Mouse (Mus musculus) lung, adult 10 weeks (tissue): ENCODE results near the gene Stat4. TPM values are rescaled to one million over a fixed set of nuclear protein-coding genes. Genes with fewer than 3 reads are reported as not detected.

ENCODE experiments used
- polyA plus RNA-seq: library from polyadenylated mRNA; stranded (reverse); fragments of 350-450 nt; fragmentation: Illumina TruSeq; extraction: RNeasy Lipid Tissue Mini Kit (QIAGEN cat#74804); gene quantifications from one replicate; pipeline ENCODE4 v1.2.3, GENCODE M21; 2014; ENCODE audit warnings: low read depth, low replicate concordance; ENCODE audit not compliant: insufficient read depth

The Stat4 gene
- 5.0 TPM for polyA plus RNA-seq

DNA sequence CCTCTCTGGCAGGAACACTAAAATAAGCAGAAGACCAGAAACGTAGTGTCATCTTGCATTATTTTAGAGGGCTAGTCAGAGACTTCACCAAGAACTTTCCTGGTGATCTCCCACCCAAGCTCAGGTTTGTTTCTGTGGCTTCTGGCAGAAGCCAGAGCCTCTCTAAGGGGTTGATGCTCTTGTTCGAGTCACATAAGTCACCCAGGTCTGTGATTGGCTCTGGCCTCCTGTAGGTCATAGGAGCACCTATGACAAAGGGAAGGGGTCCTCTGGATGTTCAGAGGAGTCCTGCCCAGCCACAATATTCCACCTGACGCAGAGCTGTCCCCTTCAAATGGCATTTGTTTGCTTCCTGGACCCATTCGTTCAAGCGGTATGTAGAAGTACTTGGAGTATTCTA lies at the start of gene Stat4:
Gene Stat4, plus strand, starts transcription at position 301 of the 400 bp plus-strand sequence.

DNA sequence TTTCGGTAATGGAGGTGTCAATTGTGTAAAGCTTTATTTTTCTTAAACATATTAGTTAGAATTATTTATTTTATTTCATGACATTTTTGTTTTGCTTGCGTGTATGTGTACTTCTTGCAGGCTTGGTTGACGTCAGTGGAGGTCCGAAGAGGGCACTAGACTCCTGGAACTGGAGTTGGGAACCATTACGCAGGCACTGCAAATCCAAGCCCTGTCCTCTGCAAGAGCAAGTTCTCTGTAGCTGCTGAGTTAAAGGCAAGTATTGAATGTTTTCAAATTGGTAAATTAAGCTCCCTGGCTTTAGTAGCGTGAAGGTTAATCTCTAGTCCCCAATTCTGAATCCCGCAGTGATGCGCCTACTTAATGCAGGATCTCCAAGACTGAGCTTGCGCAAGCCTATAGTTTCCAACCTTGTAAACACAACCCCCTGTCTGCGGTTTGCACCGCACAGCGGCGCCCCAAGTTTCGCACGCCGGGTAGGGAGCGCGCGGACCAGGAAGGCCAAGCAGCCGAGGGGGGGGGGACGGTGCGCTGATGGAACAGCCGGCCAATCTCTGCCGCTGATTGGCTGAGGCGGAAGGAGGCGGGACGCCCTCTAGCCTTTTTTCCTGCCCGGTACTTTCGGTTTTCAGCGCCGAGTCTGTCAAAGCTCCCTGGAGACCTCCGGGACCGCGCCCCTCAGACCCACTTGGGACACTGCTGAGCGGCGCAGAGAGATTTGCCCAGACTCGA lies 132.1 kb downstream of the Stat4 start, which contains the start of gene Stat1:
Gene Stat1, plus strand, starts transcription at position 581 of the 732 bp plus-strand sequence.

Other genes starting within 250 kb of the Stat4 start
- 56.1 TPM for gene Myo1b, start 71.1 kb upstream of the Stat4 start, polyA plus RNA-seq
- gene Stat1, start 132.3 kb downstream of the Stat4 start, polyA plus RNA-seq, result 35.5 TPM
- 36.0 TPM for gene Gls, start 246.1 kb downstream of the Stat4 start, polyA plus RNA-seq